8 mouse cellular contexts compared by ENCODE assay signal in genomic region chr11:69948763-69949150, GRCm38 (mm10). TPM values are rescaled to one million over a fixed set of nuclear protein-coding genes. Genes with fewer than 3 reads are reported as not detected.
DNase-seq lines count a peak whose midpoint lies in the region; ATAC-seq lines count a peak whose summit lies in the region.

No protein-coding gene starts in this region.

- H3K36me3 ChIP-seq in embryonic facial prominence, embryonic 14.5 days (ENCODE audit: control insufficient read depth, insufficient read depth, low read length): peaks cover 21% of the 10 kb centered on the region
- peaks cover 23% of the 10 kb centered on the region for H3K36me3 ChIP-seq in limb, embryonic 13.5 days
- H3K36me3 ChIP-seq in midbrain, embryonic 15.5 days (replicated peaks): no peaks in the 10 kb centered on the region

- H3K4me3 ChIP-seq in embryonic facial prominence, embryonic 14.5 days (ENCODE audit: low read depth, low read length): peak overlapping the region; percentile 61
- H3K4me3 ChIP-seq in limb, embryonic 13.5 days: peak overlapping the region; percentile 61
- H3K4me3 ChIP-seq in midbrain, embryonic 15.5 days: peak overlapping the region; percentile 44

- DNase-seq in A20 (ENCODE audit: low read depth, low spot score): peak; percentile 87
- DNase-seq in adrenal gland, postnatal 4 days (ENCODE audit: low spot score in 2 of 2): peak; percentile 64 to 80
- peak; percentile 93 for DNase-seq in embryonic facial prominence, embryonic 14.5 days (ENCODE audit: low spot score)
- peak; percentile 84 to 92 for DNase-seq in heart, adult 9 months (ENCODE audit: low spot score in 2 of 2)
- DNase-seq in kidney, adult 9 months: peak; percentile 95
- peak; percentile 92 to 95 for DNase-seq in spleen, postnatal 10 days (ENCODE audit: low spot score in 2 of 2)

- H3K27ac ChIP-seq in embryonic facial prominence, embryonic 14.5 days (replicated peaks; ENCODE audit: low read depth, low read length): peak overlapping the region; percentile 92
- peak overlapping the region; percentile 94 for H3K27ac ChIP-seq in limb, embryonic 13.5 days
- H3K27ac ChIP-seq in midbrain, embryonic 15.5 days: 0 out of 2 replicates have a peak overlapping the region, but pooled peaks have one; percentile 16

- H3K9ac ChIP-seq in embryonic facial prominence, embryonic 14.5 days (ENCODE audit: low read depth, low read length): peak overlapping the region; percentile 67
- peak overlapping the region; percentile 73 for H3K9ac ChIP-seq in limb, embryonic 13.5 days
- no peak overlapping the region for H3K9ac ChIP-seq in midbrain, embryonic 15.5 days

- H3K27me3 ChIP-seq in embryonic facial prominence, embryonic 14.5 days (replicated peaks; ENCODE audit: control insufficient read depth, insufficient read depth, low read length): no peaks in the 10 kb centered on the region
- H3K27me3 ChIP-seq in limb, embryonic 13.5 days: peaks cover 13% of the 10 kb centered on the region; the same call in 1 of the 2 replicates
- 0 out of 2 replicates have a peak, but pooled peaks cover 7% of the 10 kb centered on the region for H3K27me3 ChIP-seq in midbrain, embryonic 15.5 days (replicated peaks)

- WGBS in embryonic facial prominence, embryonic 14.5 days: under 1% methylated on average over 13 of the region's 14 CpGs
- 0% methylated on average over 14 of the region's 14 CpGs for WGBS in limb, embryonic 13.5 days
- WGBS in midbrain, embryonic 15.5 days: under 1% methylated on average over 14 of the region's 14 CpGs

- peaks cover 10% of the 10 kb centered on the region for H3K4me1 ChIP-seq in embryonic facial prominence, embryonic 14.5 days (ENCODE audit: control insufficient read depth, insufficient read depth, low read length)
- H3K4me1 ChIP-seq in limb, embryonic 13.5 days: peaks cover 26% of the 10 kb centered on the region
- peaks cover 16% of the 10 kb centered on the region for H3K4me1 ChIP-seq in midbrain, embryonic 15.5 days

- H3K9me3 ChIP-seq in embryonic facial prominence, embryonic 14.5 days (ENCODE audit: control insufficient read depth, low read length): no peaks in the 10 kb centered on the region
- no peaks in the 10 kb centered on the region for H3K9me3 ChIP-seq in limb, embryonic 13.5 days
- no peaks in the 10 kb centered on the region for H3K9me3 ChIP-seq in midbrain, embryonic 15.5 days

- peak; percentile 45 for ATAC-seq in embryonic facial prominence, embryonic 14.5 days (ENCODE audit: low read depth)
- ATAC-seq in limb, embryonic 13.5 days (ENCODE audit: low FRiP score, low read depth): peak; percentile 57
- peak; percentile 71 for ATAC-seq in midbrain, embryonic 15.5 days (replicated peaks)

- H3K4me2 ChIP-seq in embryonic facial prominence, embryonic 14.5 days (ENCODE audit: low read depth, low read length): peak overlapping the region; percentile 86
- H3K4me2 ChIP-seq in limb, embryonic 13.5 days (replicated peaks): peak overlapping the region; percentile 83
- H3K4me2 ChIP-seq in midbrain, embryonic 15.5 days: peak overlapping the region; percentile 55

RNA-seq across cellular contexts. Expression of gene Slc2a4, which starts 0.8 kb away (rescaled TPM):
- 10 to 100 TPM; 23.6 to 24.8 TPM for total RNA-seq in adrenal gland, postnatal 4 days (2021)
- 16.9 and 20.8 TPM in 2 replicates for polyA plus RNA-seq in embryonic facial prominence, embryonic 14.5 days (2014; fragmentation: Nextera tagmentation; extraction: Ambion mirVana)
- 29.2 and 29.6 TPM in 2 replicates for polyA plus RNA-seq in limb, embryonic 13.5 days (2015; fragmentation: Nextera tagmentation; extraction: Ambion mirVana)
- 3.3 TPM in 2 replicates for polyA plus RNA-seq in midbrain, embryonic 15.5 days (2015; fragmentation: Nextera tagmentation; extraction: Ambion mirVana)

RNA-seq across cellular contexts. Expression of gene Ybx2, which starts 13.2 kb away (rescaled TPM):
- total RNA-seq in adrenal gland, postnatal 4 days (2021): 10 to 100 TPM in 1 of 2 experiments, 1 to 10 TPM in 1; 9.7 to 20.6 TPM
- 2.9 and 4.2 TPM in 2 replicates for polyA plus RNA-seq in embryonic facial prominence, embryonic 14.5 days (2014; fragmentation: Nextera tagmentation; extraction: Ambion mirVana)
- polyA plus RNA-seq in limb, embryonic 13.5 days (2015; fragmentation: Nextera tagmentation; extraction: Ambion mirVana): 9.3 and 9.7 TPM in 2 replicates
- polyA plus RNA-seq in midbrain, embryonic 15.5 days (2015; fragmentation: Nextera tagmentation; extraction: Ambion mirVana): 5.6 and 6.4 TPM in 2 replicates

RNA-seq across cellular contexts. Expression of gene Cldn7, which starts 15.8 kb away (rescaled TPM):
- 10 to 100 TPM in 1 of 2 experiments, 1 to 10 TPM in 1; 3.1 to 17.3 TPM for total RNA-seq in adrenal gland, postnatal 4 days (2021)
- 22.3 and 23.7 TPM in 2 replicates for polyA plus RNA-seq in embryonic facial prominence, embryonic 14.5 days (2014; fragmentation: Nextera tagmentation; extraction: Ambion mirVana)
- polyA plus RNA-seq in limb, embryonic 13.5 days (2015; fragmentation: Nextera tagmentation; extraction: Ambion mirVana): 13.4 and 14.4 TPM in 2 replicates
- polyA plus RNA-seq in midbrain, embryonic 15.5 days (2015; fragmentation: Nextera tagmentation; extraction: Ambion mirVana): 0.58 and 0.59 TPM in 2 replicates

RNA-seq across cellular contexts. Expression of gene Eif5a, which starts 27.0 kb away (rescaled TPM):
- total RNA-seq in adrenal gland, postnatal 4 days (2021): 100 to 1,000 TPM; 598 to 600 TPM
- polyA plus RNA-seq in embryonic facial prominence, embryonic 14.5 days (2014; fragmentation: Nextera tagmentation; extraction: Ambion mirVana): 1,503 and 1,606 TPM in 2 replicates
- 1,543 and 1,562 TPM in 2 replicates for polyA plus RNA-seq in limb, embryonic 13.5 days (2015; fragmentation: Nextera tagmentation; extraction: Ambion mirVana)
- 1,022 and 1,040 TPM in 2 replicates for polyA plus RNA-seq in midbrain, embryonic 15.5 days (2015; fragmentation: Nextera tagmentation; extraction: Ambion mirVana)

RNA-seq across cellular contexts. Expression of gene Ctdnep1, which starts 32.2 kb away (rescaled TPM):
- 100 to 1,000 TPM; 119 to 130 TPM for total RNA-seq in adrenal gland, postnatal 4 days (2021)
- 37.4 and 39.2 TPM in 2 replicates for polyA plus RNA-seq in embryonic facial prominence, embryonic 14.5 days (2014; fragmentation: Nextera tagmentation; extraction: Ambion mirVana)
- polyA plus RNA-seq in limb, embryonic 13.5 days (2015; fragmentation: Nextera tagmentation; extraction: Ambion mirVana): 30.8 and 31.2 TPM in 2 replicates
- 22.5 and 25.4 TPM in 2 replicates for polyA plus RNA-seq in midbrain, embryonic 15.5 days (2015; fragmentation: Nextera tagmentation; extraction: Ambion mirVana)

Comparison
In these comparisons a context has a peak if more than half of its experiments do, and no peak if none do; other contexts are left out.
1. Peak in every context shown above with its lines: DNase-seq, ATAC-seq, H3K4me3 ChIP-seq and H3K27ac ChIP-seq.
2. H3K27ac ChIP-seq: peak in every context shown above with its lines; median percentile 94 in limb, embryonic 13.5 days; 92 in embryonic facial prominence, embryonic 14.5 days; 16 in midbrain, embryonic 15.5 days.